Mouse (Mus musculus) kidney, adult 2 months (tissue): ENCODE results near the gene Gbp5.

ENCODE experiments used
- CTCF ChIP-seq: fragments of 200-500 bp; conservative IDR thresholded peaks from 2 replicates; pipeline ENCODE4 v1.5.1; 2011; ENCODE audit warnings: low read depth, mild to moderate bottlenecking, control low read depth, low read length, moderate library complexity, mixed read lengths; ENCODE audit not compliant: insufficient read depth, insufficient read length
- POLR2A ChIP-seq: fragments of 200-500 bp; IDR thresholded peaks from one replicate; pipeline ENCODE4 v1.6.1; 2011; ENCODE audit warnings: low read depth, low read length, control low read depth

GRCm38 (mm10) chr3:142493536-142494061 lies at the start of gene Gbp5:
- TF ChIP-seq CTCF (peak; percentile 41), POLR2A (no peak)
